ENCODE assay signal across 13 mouse cellular contexts in the genomic region with DNA sequence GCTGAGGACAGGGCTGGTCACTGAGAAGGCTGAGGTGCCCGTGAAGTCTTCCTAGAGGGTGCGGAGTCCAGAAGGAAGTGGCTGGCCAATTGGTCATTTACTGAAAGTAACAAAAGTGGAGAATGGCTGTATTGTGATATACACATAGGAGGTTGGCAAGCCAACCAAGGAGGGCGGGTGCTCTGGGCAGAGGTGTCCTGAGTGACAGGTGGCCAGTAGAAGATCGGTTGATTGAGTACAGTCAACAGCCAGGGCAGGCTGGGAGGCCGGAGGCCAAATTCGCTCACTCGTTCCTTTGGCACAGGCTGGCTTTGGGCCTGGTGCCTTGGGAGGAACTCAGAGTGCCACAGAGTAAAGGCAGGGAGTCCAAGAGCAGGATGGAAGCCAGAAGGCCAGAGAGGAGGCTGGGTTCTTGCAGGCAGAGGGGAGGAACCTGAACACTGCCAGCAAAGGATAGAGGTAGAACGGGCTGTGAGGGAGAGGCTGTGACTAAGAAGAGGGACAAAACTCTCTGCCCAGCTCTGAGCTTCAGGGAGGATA.
A peak's percentile ranks its signal among the peaks of the same experiment; 100 is the strongest.
DNase-seq lines count a peak whose midpoint lies in the region; ATAC-seq lines count a peak whose summit lies in the region.
"Had no signal": no experiment of that assay in that cellular context is flagged by ENCODE, and none has a peak within 500 bp of the region (broad histone marks: within the 10 kb centered on the region; RNA-seq: fewer than 3 reads in every experiment).

No protein-coding gene starts in this region.

- H3K27ac ChIP-seq in forebrain, embryonic 16.5 days (ENCODE audit: low read length), result 0 out of 2 replicates have a peak overlapping the region, but pooled peaks have one; percentile 10
- no peak overlapping the region for H3K27ac ChIP-seq in forebrain, embryonic 12.5 days
- H3K27ac ChIP-seq: embryonic facial prominence, embryonic 10.5 days; hindbrain, embryonic 12.5 days; liver, embryonic 15.5 days had no signal

- no peaks in the 10 kb centered on the region for H3K27me3 ChIP-seq in forebrain, embryonic 16.5 days (replicated peaks; ENCODE audit: control insufficient read depth, insufficient read depth, low read length)
- H3K27me3 ChIP-seq in forebrain, embryonic 12.5 days, result no peaks in the 10 kb centered on the region
- H3K27me3 ChIP-seq: hindbrain, embryonic 12.5 days; liver, embryonic 15.5 days had no signal

- no peaks in the 10 kb centered on the region for H3K36me3 ChIP-seq in forebrain, embryonic 16.5 days (ENCODE audit: control insufficient read depth, insufficient read depth)
- H3K36me3 ChIP-seq in forebrain, embryonic 12.5 days (replicated peaks), result no peaks in the 10 kb centered on the region
- H3K36me3 ChIP-seq: embryonic facial prominence, embryonic 10.5 days; hindbrain, embryonic 12.5 days; liver, embryonic 15.5 days had no signal

- no peaks in the 10 kb centered on the region for H3K9me3 ChIP-seq in forebrain, embryonic 16.5 days (ENCODE audit: control insufficient read depth, low read length)
- H3K9me3 ChIP-seq in forebrain, embryonic 12.5 days, result no peaks in the 10 kb centered on the region
- H3K9me3 ChIP-seq: embryonic facial prominence, embryonic 10.5 days; hindbrain, embryonic 12.5 days; liver, embryonic 15.5 days had no signal

- ATAC-seq in forebrain, embryonic 16.5 days, result no peak
- ATAC-seq in forebrain, embryonic 12.5 days (ENCODE audit: low FRiP score), result no peak

- DNase-seq in left cerebral cortex, postnatal 4 days, result peak; percentile 75
- DNase-seq in left cerebral cortex, adult 9 months (ENCODE audit: low spot score in 2 of 2), result no peak
- DNase-seq in cerebellum, adult 18-20 months, result peak; percentile 72 to 81
- DNase-seq in gastrocnemius, adult 8-10 months (ENCODE audit: low spot score in 2 of 2), result peak; percentile 43 to 73
- DNase-seq in frontal cortex, postnatal 14 days (ENCODE audit: low spot score in 2 of 2), result no peak
- no peak for DNase-seq in frontal cortex, postnatal 36 days (ENCODE audit: low spot score in 2 of 2)
- DNase-seq: adrenal gland, postnatal 25 days; kidney, adult 18-20 months had no signal

- no peak overlapping the region for H3K4me3 ChIP-seq in forebrain, embryonic 16.5 days (replicated peaks; ENCODE audit: low read length)
- no peak overlapping the region for H3K4me3 ChIP-seq in forebrain, embryonic 12.5 days (replicated peaks)
- H3K4me3 ChIP-seq: embryonic facial prominence, embryonic 10.5 days; hindbrain, embryonic 12.5 days; liver, embryonic 15.5 days had no signal

- peaks cover 5% of the 10 kb centered on the region for H3K4me1 ChIP-seq in forebrain, embryonic 16.5 days (replicated peaks; ENCODE audit: control insufficient read depth, insufficient read depth, low read length)
- peaks cover 4% of the 10 kb centered on the region; the same call in 1 of the 2 replicates for H3K4me1 ChIP-seq in forebrain, embryonic 12.5 days
- H3K4me1 ChIP-seq: liver, embryonic 15.5 days had no signal

- intact Hi-C loops in left cerebral cortex, postnatal 4 days (cut with DNase I), result no loop called here

- H3K4me2 ChIP-seq in forebrain, embryonic 16.5 days (ENCODE audit: low read length), result no peak overlapping the region
- H3K4me2 ChIP-seq in forebrain, embryonic 12.5 days, result no peak overlapping the region
- H3K4me2 ChIP-seq: hindbrain, embryonic 12.5 days; liver, embryonic 15.5 days had no signal

- 81% methylated on average over 8 of the region's 8 CpGs for WGBS in forebrain, embryonic 16.5 days
- 93% methylated on average over 8 of the region's 8 CpGs for WGBS in forebrain, embryonic 12.5 days

- H3K9ac ChIP-seq in forebrain, embryonic 16.5 days (replicated peaks; ENCODE audit: low read depth, low read length), result no peak overlapping the region
- H3K9ac ChIP-seq in forebrain, embryonic 12.5 days, result no peak overlapping the region
- H3K9ac ChIP-seq: hindbrain, embryonic 12.5 days; liver, embryonic 15.5 days had no signal

Comparison
In these comparisons a context has a peak if more than half of its experiments do, and no peak if none do; other contexts are left out.
1. DNase-seq: peak in left cerebral cortex, postnatal 4 days (single experiment), cerebellum, adult 18-20 months (2 of 2) and gastrocnemius, adult 8-10 months (2 of 2); none in left cerebral cortex, adult 9 months (0 of 2), frontal cortex, postnatal 14 days (0 of 2) and frontal cortex, postnatal 36 days (0 of 2).